Mouse (Mus musculus) urinary bladder, postnatal 25 days (tissue): ENCODE data around the gene Pde6d.

Experiments
- DNase-seq: peaks from one replicate; pipeline ENCODE4 v3.0.0; 2022; ENCODE audit warnings: low spot score

The Pde6d gene

GRCm38 (mm10) chr1:86582451-86583096 is at the start of gene Pde6d, which contains the start of gene Cops7b:
Pde6d (minus strand) TSS chr1:86582629.
Cops7b (plus strand) TSS chr1:86582904.
- DNase-seq: peak; percentile 92

DNA sequence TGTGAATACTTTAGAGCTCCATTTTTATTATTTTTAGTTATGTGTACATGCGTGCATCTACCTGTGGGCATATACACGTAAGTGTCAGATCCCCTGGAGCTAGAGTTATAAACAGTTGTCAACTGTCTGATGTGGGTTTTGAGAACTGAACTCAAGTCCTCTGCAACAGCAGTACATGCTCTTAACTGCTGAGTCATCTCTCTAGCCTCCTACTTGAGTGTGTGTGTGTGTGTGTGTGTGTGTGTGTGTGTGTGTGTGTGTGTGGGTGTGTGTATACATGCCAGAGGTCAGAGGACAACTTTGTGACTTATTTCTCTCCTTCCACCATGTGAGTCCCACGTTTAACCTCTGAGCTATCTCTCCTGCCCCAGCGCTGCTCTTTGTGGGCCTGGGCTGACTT is 48.1 kb upstream of the Pde6d start:
- no peak for DNase-seq

GRCm38 (mm10) chr1:86629936-86630335 is 47.5 kb upstream of the Pde6d start:
- no peak for DNase-seq

DNA sequence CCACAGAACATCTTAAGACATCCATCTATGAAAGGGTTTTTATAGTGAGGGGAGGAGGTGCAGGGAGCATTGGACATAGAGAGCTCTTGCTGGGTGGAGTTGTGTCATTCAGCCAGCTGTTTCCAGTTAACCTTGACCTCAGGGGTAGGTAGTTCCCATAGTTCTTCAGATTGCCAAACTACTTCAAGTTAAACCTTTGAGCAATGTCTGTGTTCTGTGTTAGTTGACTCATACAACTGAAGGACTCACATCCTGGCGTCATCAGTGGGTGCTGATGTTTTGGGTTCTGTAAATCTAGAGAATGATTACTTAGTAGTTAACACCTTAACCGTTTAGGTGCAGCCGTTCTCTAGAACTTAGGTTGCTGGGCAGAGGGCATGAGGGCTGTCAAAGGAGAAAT is 45.8 kb upstream of the Pde6d start:
- no peak for DNase-seq

GRCm38 (mm10) chr1:86623001-86624000 is 40.9 kb upstream of the Pde6d start:
- DNase-seq: no peak

- DNase-seq: no peak
These were observed 39.9 kb upstream of the Pde6d start for GRCm38 (mm10) chr1:86622296-86622695.

DNA sequence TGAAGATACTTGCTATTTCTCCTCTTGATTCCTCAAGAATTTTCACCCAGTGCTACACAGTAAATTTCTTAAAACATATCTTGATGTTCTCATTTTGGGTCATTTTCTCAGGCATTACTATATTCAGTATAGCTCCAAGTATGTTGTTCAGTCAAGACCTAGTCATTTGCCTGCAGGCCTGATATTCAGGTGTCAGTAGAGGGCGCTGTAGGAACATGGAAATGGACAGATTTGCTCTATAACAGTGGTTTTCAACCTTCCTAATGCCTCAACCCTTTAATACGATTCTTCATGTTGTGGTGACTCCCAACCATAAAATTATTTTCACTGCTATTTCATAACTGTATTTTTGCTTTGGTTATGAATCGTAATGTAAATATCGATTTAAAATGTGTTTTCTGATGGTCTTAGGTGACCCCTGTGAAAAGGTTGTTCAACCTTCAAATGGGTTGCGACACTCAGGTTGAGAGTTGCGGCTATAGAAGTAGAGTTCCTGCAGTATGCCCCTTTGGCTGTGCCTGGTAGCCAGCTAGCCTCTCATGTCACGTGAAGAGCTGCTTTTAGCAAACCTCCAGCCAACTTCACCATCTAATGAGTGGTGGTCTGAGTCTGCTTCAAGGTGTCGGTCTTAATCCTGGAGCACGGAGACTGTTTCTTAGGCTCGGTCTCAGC is 36.2 kb upstream of the Pde6d start:
- peak; percentile 61 for DNase-seq

- no peak for DNase-seq
These were observed 31.8 kb upstream of the Pde6d start for GRCm38 (mm10) chr1:86614269-86614668.

DNA sequence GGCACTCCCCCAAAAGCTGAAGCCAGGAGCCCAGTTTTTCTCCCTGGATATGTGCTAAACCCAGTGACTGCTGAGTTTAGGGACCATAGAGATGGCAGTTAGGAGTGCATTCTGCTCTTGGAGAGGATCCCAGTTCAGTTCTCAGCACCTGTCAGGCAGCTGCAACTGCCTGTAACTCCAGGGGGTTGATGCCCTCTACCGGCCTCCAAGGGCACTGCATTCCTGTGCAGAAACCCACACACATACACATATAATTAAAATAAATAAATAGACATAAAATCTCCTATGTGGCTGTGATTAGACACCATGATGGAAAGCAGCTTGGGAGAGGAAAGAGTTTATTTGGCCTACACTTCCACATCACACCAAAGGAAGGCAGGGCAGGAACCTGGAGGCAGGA is 29.7 kb upstream of the Pde6d start:
- DNase-seq: no peak

- DNase-seq: no peak
These were observed 28.5 kb upstream of the Pde6d start for GRCm38 (mm10) chr1:86610954-86611353.

DNA sequence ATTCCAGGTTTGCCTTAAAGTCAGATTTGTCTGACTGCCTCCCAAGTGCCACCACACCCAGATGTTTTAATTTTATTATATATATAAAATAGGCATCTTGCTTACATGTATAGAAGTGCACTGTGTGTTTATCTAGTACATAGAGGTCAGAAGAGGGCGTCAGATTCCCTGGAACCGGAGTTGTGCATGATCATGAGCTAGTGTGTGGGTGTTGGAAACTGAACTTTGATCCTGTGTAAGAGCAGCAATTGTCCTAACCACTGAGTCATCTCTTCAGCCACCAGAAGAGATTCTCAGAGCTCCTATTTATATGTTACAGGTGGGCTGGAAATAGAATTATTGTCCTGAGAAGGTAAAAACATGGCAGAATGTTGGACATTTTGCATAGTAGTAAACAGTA is 17.7 kb upstream of the Pde6d start:
- no peak for DNase-seq

GRCm38 (mm10) chr1:86598516-86598915 is 16.1 kb upstream of the Pde6d start:
- DNase-seq: no peak

DNA sequence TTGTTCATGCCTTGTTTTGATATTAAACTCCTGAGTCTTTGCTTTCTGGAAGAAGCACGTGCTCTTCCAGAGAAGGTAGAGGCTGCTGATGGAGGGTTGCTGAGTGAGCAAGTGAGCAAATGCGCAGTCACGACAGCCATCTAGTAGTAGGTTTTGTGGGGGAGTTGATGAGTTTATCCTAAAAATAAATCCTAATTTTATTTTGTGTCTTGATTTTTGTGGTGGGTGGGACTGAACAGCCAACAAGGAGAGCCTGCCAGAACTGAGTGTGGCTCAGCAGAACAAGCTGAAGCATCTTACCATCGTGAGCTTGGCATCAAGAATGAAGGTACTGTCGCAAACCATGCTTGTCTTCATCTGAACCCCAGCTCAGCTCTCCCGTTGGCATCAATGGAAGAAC is 14.1 kb upstream of the Pde6d start:
- no peak for DNase-seq

DNA sequence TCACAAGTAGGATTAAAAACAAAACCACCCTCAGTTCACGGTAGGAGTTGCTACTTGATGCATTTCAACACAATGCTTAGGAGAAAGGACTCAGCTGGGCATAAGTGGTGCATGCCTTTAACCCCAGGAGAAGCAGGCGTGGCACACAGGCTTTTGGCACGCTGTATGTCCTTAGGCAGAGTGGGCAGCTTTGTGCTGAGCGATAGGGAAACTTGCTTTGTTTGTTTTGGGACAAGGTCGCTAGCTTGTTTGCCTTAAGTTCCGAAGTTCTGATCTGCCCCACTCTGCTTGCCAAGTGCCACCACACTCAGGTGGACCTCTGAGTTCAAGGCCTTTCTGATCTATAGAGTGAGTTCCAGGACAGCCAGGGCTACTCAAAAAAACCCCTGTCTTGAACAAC is 12.9 kb upstream of the Pde6d start:
- DNase-seq: no peak

GRCm38 (mm10) chr1:86594539-86594938 is 12.1 kb upstream of the Pde6d start:
- no peak for DNase-seq

DNA sequence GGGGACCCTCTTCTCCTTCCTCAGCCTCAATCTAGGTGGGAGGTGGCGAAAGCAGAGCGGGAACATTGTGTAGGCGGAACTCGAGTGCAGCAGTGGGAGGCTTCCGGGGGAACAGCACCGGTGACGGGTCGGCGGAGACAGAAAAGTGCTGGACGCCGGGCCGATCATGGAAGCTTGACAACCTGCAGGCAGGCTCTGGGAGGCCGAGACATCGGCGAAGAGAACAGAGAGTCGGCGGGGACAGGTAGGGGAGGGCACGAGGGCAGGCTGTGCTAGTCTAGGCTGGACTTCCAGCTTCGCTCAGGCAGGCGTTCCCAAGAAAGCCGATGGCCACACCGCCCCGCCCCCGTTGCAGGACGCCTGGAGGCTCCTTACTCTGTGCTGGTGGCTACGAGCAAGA is 4.6 kb upstream of the Pde6d start:
- peak; percentile 80 for DNase-seq

GRCm38 (mm10) chr1:86583709-86584108 is 1.3 kb upstream of the Pde6d start:
- no peak for DNase-seq

- peak; percentile 10 for DNase-seq
These were observed 558 bp downstream of the Pde6d start for GRCm38 (mm10) chr1:86581692-86582450.

- DNase-seq: no peak
These were observed 2.0 kb downstream of the Pde6d start for GRCm38 (mm10) chr1:86580426-86580825.

DNA sequence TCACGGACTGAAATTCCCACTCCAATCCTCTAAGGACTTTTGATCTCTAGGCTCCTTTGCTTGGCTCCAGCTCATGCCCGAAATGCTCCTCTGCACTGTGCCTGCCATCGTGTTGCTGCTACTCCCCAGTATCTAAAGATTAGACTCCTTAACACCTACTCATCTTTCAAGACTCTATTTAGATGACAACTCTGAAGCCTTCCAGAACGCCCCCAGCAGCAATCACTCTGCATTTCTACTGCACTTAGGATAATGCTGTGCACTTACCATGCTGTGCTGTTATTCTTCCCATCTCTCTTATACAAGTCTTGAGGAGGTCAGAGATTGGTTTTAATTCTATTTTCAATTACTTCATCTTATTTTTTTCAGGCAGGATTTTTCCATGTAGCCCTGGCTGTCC is 10.5 kb downstream of the Pde6d start:
- DNase-seq: no peak

DNA sequence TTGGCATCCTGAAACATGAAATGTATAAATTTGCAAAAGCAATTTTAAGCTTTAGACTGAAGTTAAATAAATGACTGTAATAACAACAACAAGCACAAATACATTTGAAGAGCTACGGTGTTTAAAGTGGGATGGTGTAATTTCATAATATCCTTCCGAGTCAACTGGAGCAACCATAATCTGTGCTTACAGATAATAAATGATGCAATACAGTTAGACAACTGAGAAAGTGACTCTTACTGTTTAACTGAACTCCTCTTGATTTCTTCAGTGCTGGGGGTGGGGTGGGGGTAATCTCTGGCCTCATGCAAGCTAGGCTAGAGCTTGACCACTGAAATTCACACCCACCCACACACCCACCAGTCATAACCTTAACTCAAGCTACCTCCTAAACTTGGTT is 11.0 kb downstream of the Pde6d start:
- no peak for DNase-seq

DNA sequence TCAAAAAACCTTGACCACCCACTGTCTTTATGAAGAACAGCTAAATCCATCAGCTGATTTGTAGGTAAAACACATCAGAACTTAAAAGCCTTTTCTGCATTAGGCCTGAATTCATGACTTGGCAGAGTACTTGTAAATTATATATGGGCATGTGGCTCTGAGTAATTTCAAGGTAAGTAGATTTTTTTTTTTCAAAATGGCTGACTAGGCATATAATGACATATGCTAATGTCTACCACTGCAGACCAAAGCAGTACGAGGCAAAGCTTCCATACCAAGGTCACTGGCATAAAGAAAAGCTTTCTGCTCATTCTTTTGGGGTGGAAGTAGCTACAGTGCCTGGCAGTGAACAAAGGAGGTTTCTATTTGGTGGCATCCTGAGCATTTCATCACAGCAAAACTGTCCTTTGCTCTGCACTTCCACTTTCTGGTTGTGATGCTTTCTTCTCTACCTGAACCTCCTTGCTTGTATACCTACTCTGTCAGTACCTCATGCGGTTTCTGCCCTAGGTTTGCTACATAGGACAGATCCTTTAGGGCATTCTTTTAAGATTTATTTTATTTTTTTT is 13.1 kb downstream of the Pde6d start:
- no peak for DNase-seq
